Mouse (Mus musculus): ENCODE results near the gene Rybp. TPM values are rescaled to one million over a fixed set of nuclear protein-coding genes. Genes with fewer than 3 reads are reported as not detected.

Gene Rybp
- polyA plus RNA-seq, 1 experiment from 2014 or later = 19.0 TPM

DNA sequence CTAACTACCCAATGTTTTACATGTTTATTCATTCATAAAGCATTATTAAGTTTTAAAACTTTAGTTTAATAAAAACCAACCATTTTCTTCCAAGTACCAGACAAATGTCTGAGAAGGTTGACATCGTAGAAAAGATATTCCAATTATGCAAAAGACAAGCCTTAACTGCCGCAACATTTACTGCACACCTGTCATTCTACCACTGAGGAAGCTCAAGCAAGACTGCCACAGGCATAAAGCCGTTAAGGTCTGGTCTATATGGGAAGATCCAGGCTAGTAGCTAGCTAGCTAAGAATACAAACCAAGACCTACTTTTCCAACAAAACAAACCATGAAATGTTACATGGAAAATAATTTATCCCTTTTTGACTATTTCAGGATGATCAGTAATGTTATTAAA, 42.8 kb downstream of the Rybp start:
- no peak overlapping the region for H3K4me2 ChIP-seq
- no peaks in the 10 kb centered on the region for H3K36me3 ChIP-seq
- H3K4me1 ChIP-seq = 0 out of 2 replicates have a peak, but pooled peaks cover 2% of the 10 kb centered on the region
- WGBS = 67% methylated on average over 3 of the region's 3 CpGs
- H3K9me3 ChIP-seq = no peaks in the 10 kb centered on the region
- H3K9ac ChIP-seq = no peak overlapping the region
- H3K27me3 ChIP-seq (replicated peaks) = no peaks in the 10 kb centered on the region
- no peak for ATAC-seq (ENCODE audit: insufficient read depth, low FRiP score, low read depth)
- H3K27ac ChIP-seq = no peak overlapping the region
- no peak overlapping the region for H3K4me3 ChIP-seq (replicated peaks)

DNA sequence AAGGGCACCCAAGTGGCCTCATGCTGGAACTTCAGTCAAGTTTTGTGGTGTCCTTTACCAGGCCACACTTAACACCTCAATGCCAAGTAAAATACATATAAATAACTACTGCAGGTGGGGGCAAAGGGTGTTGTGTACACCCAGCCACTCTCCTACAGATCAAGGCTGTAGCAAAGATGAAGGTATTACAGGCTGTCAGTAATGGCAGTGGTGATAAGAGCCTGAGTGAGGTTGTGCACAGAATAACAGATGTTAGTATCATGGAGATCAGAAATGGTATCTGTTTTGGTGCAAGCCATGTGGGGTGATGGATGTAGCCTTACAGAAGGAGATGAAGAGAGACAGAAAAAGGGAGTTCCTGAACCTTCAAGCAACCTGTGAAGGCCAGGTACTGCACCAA, 52.2 kb downstream of the Rybp start:
- H3K9me3 ChIP-seq = no peaks in the 10 kb centered on the region
- no peak overlapping the region for H3K27ac ChIP-seq
- H3K27me3 ChIP-seq (replicated peaks) = no peaks in the 10 kb centered on the region
- ATAC-seq (ENCODE audit: insufficient read depth, low FRiP score, low read depth) = no peak
- no peak overlapping the region for H3K9ac ChIP-seq
- H3K4me2 ChIP-seq = no peak overlapping the region
- no peak overlapping the region for H3K4me3 ChIP-seq (replicated peaks)
- no peaks in the 10 kb centered on the region for H3K36me3 ChIP-seq
- peaks cover 9% of the 10 kb centered on the region; the same call in 1 of the 2 replicates for H3K4me1 ChIP-seq

GRCm38 (mm10) chr6:100233522-100233921, 53.8 kb downstream of the Rybp start:
- ATAC-seq (ENCODE audit: insufficient read depth, low FRiP score, low read depth) = no peak
- Histone ChIP-seq H3K9me3 (no peaks in the 10 kb centered on the region), H3K36me3 (no peaks in the 10 kb centered on the region), H3K4me1 (peaks cover 7% of the 10 kb centered on the region; the same call in 1 of the 2 replicates), H3K27ac (no peak overlapping the region), H3K27me3 (replicated peaks) (no peaks in the 10 kb centered on the region), H3K4me3 (replicated peaks) (no peak overlapping the region), H3K9ac (no peak overlapping the region), H3K4me2 (no peak overlapping the region)
- 69% methylated on average over 3 of the region's 3 CpGs for WGBS

DNA sequence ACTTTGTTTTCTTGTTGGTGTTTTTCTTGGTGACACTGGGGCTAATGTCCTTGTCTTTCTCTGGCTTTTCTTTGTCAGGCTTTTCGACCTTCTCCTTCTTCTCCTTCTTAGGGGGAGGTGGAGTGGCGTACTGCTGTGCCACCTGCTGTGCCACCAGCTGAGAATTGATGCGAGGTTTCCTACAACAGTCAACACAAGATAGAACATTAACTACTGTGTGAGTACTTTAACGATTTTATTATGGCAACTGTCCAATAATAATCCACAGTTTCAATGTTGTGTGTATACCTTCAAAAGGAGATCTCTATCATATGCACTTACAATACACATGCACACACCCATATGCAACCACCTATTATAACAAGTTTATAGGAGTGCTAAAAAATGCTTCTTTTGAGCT, 54.2 kb downstream of the Rybp start:
- no peaks in the 10 kb centered on the region for H3K9me3 ChIP-seq
- H3K9ac ChIP-seq = no peak overlapping the region
- no peak overlapping the region for H3K4me3 ChIP-seq (replicated peaks)
- H3K4me1 ChIP-seq = peaks cover 6% of the 10 kb centered on the region; the same call in 1 of the 2 replicates
- no peaks in the 10 kb centered on the region for H3K27me3 ChIP-seq (replicated peaks)
- H3K4me2 ChIP-seq = no peak overlapping the region
- no peak overlapping the region for H3K27ac ChIP-seq
- no peaks in the 10 kb centered on the region for H3K36me3 ChIP-seq
- ATAC-seq (ENCODE audit: insufficient read depth, low FRiP score, low read depth) = peak; percentile 66; the same call in 1 of the 2 replicates
- WGBS = 56% methylated on average over 4 of the region's 4 CpGs

- 54% methylated on average over 2 of the region's 2 CpGs for WGBS
- H3K9ac ChIP-seq = no peak overlapping the region
- H3K4me3 ChIP-seq (replicated peaks) = no peak overlapping the region
- no peak overlapping the region for H3K4me2 ChIP-seq
- ATAC-seq (ENCODE audit: insufficient read depth, low FRiP score, low read depth) = no peak
- H3K36me3 ChIP-seq = no peaks in the 10 kb centered on the region
- no peaks in the 10 kb centered on the region for H3K9me3 ChIP-seq
- no peaks in the 10 kb centered on the region; the same call in 1 of the 2 replicates for H3K4me1 ChIP-seq
- H3K27ac ChIP-seq = no peak overlapping the region
- H3K27me3 ChIP-seq (replicated peaks) = no peaks in the 10 kb centered on the region
These were observed 61.1 kb downstream of the Rybp start for GRCm38 (mm10) chr6:100226204-100226603.

DNA sequence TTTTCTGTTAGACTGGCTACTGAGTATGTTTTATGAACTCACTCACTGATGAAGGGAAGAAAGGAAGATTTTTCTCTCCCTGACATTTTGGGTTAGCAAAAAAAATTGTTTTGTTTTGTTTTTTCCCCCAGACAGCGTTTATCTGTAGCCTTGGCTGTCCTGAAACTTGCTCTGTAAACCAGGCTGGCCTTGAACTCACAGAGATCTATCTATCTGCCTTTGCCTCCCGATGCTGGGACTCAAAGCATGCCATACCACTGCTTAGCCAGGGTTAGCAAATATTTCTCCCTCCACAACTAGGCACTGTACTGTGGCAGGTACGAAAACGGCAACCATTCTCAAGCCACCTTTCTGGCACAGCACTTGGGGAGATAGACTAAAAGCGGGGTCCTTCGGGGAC, 63.4 kb downstream of the Rybp start:
- no peak for ATAC-seq (ENCODE audit: insufficient read depth, low FRiP score, low read depth)
- WGBS = 89% methylated on average over 6 of the region's 6 CpGs
- H3K9ac ChIP-seq = no peak overlapping the region

GRCm38 (mm10) chr6:100223435-100223834, 63.9 kb downstream of the Rybp start:
- Histone ChIP-seq H3K4me3 (replicated peaks) (no peak overlapping the region), H3K9me3 (no peaks in the 10 kb centered on the region), H3K4me2 (no peak overlapping the region), H3K27me3 (replicated peaks) (no peaks in the 10 kb centered on the region), H3K36me3 (no peaks in the 10 kb centered on the region), H3K27ac (no peak overlapping the region), H3K9ac (no peak overlapping the region), H3K4me1 (peaks cover 10% of the 10 kb centered on the region)
- 85% methylated on average over 10 of the region's 10 CpGs for WGBS
- ATAC-seq (ENCODE audit: insufficient read depth, low FRiP score, low read depth) = no peak

More for the DNA sequence above, 63.4 kb downstream of the Rybp start:
- H3K27ac ChIP-seq = no peak overlapping the region
- no peaks in the 10 kb centered on the region for H3K36me3 ChIP-seq
- no peaks in the 10 kb centered on the region for H3K27me3 ChIP-seq (replicated peaks)
- no peak overlapping the region for H3K4me2 ChIP-seq
- peaks cover 5% of the 10 kb centered on the region for H3K4me1 ChIP-seq
- no peak overlapping the region for H3K4me3 ChIP-seq (replicated peaks)
- H3K9me3 ChIP-seq = no peaks in the 10 kb centered on the region

DNA sequence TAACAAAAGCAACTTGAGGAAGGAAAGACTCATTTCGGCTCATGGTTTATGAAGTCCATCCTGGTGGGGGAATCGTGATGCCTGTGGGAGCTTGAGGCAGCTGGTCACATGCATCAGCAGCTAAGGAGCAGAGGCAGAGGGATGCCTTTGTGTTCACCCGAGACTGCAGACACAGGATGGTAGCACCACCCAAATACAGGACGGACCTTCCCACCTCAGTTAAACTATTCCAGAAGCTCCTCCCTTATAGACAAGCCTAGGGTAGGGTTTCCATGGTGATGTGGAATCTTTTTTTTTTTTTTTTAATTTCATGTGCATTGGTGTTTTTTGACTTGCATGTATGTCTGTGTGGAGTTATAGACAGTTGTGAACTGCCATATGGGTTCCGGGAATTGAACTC, 64.4 kb downstream of the Rybp start:
- Histone ChIP-seq H3K4me3 (replicated peaks) (no peak overlapping the region), H3K9me3 (no peaks in the 10 kb centered on the region), H3K9ac (no peak overlapping the region), H3K4me1 (peaks cover 11% of the 10 kb centered on the region), H3K27me3 (replicated peaks) (no peaks in the 10 kb centered on the region), H3K36me3 (no peaks in the 10 kb centered on the region), H3K27ac (no peak overlapping the region), H3K4me2 (no peak overlapping the region)
- ATAC-seq (ENCODE audit: insufficient read depth, low FRiP score, low read depth) = no peak
- 79% methylated on average over 5 of the region's 5 CpGs for WGBS

- Histone ChIP-seq H3K27ac (no peak overlapping the region; the same call in 1 of the 2 replicates), H3K36me3 (no peaks in the 10 kb centered on the region), H3K27me3 (replicated peaks) (no peaks in the 10 kb centered on the region), H3K9me3 (no peaks in the 10 kb centered on the region), H3K4me2 (no peak overlapping the region), H3K9ac (no peak overlapping the region), H3K4me1 (peaks cover 11% of the 10 kb centered on the region), H3K4me3 (replicated peaks) (no peak overlapping the region)
- no peak for ATAC-seq (ENCODE audit: insufficient read depth, low FRiP score, low read depth)
- WGBS = 35% methylated on average over 4 of the region's 4 CpGs
These were observed 65.5 kb downstream of the Rybp start for GRCm38 (mm10) chr6:100221803-100222202.

- H3K27me3 ChIP-seq (replicated peaks) = no peaks in the 10 kb centered on the region
- H3K9ac ChIP-seq = no peak overlapping the region
- H3K4me1 ChIP-seq = peaks cover 12% of the 10 kb centered on the region
- 53% methylated on average over 14 of the region's 14 CpGs for WGBS
- H3K36me3 ChIP-seq = no peaks in the 10 kb centered on the region
- no peak for ATAC-seq (ENCODE audit: insufficient read depth, low FRiP score, low read depth)
- H3K4me3 ChIP-seq (replicated peaks) = no peak overlapping the region
- H3K4me2 ChIP-seq = no peak overlapping the region
- H3K27ac ChIP-seq = peak overlapping the region; percentile 8; the same call in 1 of the 2 replicates
- H3K9me3 ChIP-seq = no peaks in the 10 kb centered on the region
These were observed 66.2 kb downstream of the Rybp start for GRCm38 (mm10) chr6:100220917-100221560.

DNA sequence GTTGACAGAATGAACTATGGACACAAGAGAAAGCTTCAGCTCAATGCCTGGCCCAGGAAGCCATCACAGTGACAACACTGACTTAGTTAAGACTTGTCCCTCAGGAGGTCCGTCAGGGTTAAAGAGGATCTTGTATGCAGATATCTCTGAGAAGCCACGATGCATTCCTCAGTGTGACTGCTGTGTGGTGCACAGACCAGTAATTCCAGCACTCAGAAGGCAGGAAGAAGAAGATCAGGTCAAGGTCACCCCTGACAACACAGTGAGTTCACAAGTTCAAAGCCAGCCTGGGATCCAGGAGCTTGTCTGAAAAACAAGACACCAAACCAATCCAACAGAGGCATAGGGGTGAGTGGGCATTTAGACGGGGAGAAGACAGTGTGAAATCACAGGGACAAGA, 67.3 kb downstream of the Rybp start:
- WGBS = 81% methylated on average over 3 of the region's 3 CpGs
- Histone ChIP-seq H3K9ac (no peak overlapping the region), H3K4me1 (peaks cover 18% of the 10 kb centered on the region), H3K9me3 (no peaks in the 10 kb centered on the region), H3K36me3 (no peaks in the 10 kb centered on the region), H3K4me3 (replicated peaks) (no peak overlapping the region), H3K27me3 (replicated peaks) (no peaks in the 10 kb centered on the region), H3K4me2 (no peak overlapping the region), H3K27ac (no peak overlapping the region)
- no peak for ATAC-seq (ENCODE audit: insufficient read depth, low FRiP score, low read depth)

GRCm38 (mm10) chr6:100218541-100219341, 68.5 kb downstream of the Rybp start:
- no peak overlapping the region for H3K4me2 ChIP-seq
- WGBS = 45% methylated on average over 13 of the region's 13 CpGs
- H3K4me1 ChIP-seq = peaks cover 23% of the 10 kb centered on the region
- 0 out of 2 replicates have a peak, but pooled peaks cover 3% of the 10 kb centered on the region for H3K27me3 ChIP-seq (replicated peaks)
- H3K9ac ChIP-seq = no peak overlapping the region
- no peaks in the 10 kb centered on the region for H3K36me3 ChIP-seq
- no peak overlapping the region for H3K27ac ChIP-seq
- ATAC-seq (ENCODE audit: insufficient read depth, low FRiP score, low read depth) = peak; percentile 40
- no peak overlapping the region for H3K4me3 ChIP-seq (replicated peaks)
- no peaks in the 10 kb centered on the region for H3K9me3 ChIP-seq
